Mouse (Mus musculus) erythroid progenitor cell, adult 5-6 weeks (primary cell): Measurements from ENCODE around the gene Sirt6. TPM values are rescaled to one million over a fixed set of nuclear protein-coding genes. Genes with fewer than 3 reads are reported as not detected.
"Not testable (repeated sequence)": the region's sequence is repeated elsewhere in the genome, so short reads cannot be mapped to it uniquely, and the experiment has no call there.

Experiments
- ATAC-seq: replicated peaks from 2 replicates; pipeline ENCODE4 v1.8.0; 2016; ENCODE audit warnings: moderate number of reproducible peaks, mild to moderate bottlenecking, moderate TSS enrichment, inconsistent platforms; ENCODE audit not compliant: poor library complexity, low FRiP score, severe bottlenecking
- total RNA-seq, 2 experiments: library from RNA; stranded (forward) in 1 of 2; stranded (reverse) in 1 of 2; fragments of 150-400 nt in 1 of 2; fragments of 186-747, 209-891 nt in 1 of 2; gene quantifications; 2 replicates each; pipeline versions ENCODE4 v1.2.3 to v1.2.4; 2015 to 2017; ENCODE audit warnings: low replicate concordance in 2 of 2

The Sirt6 gene
- total RNA-seq (2015; ENCODE audit: low replicate concordance) (5.4 and 7.2 TPM in 2 replicates), total RNA-seq (2017; ENCODE audit: low replicate concordance) (0.23 and 1.3 TPM in 2 replicates)

- peak; percentile 95 for ATAC-seq
Measured at GRCm38 (mm10) chr10:81626994-81627835, at the start of gene Sirt6. Gene Sirt6, minus strand, starts transcription at chr10:81627797.

GRCm38 (mm10) chr10:81656174-81656573 lies 28.6 kb upstream of the Sirt6 start:
- ATAC-seq = no peak

- no peak for ATAC-seq
Measured at GRCm38 (mm10) chr10:81655178-81655577, 27.6 kb upstream of the Sirt6 start.

- peak; percentile 100 for ATAC-seq
Measured at GRCm38 (mm10) chr10:81648803-81649775, 21.5 kb upstream of the Sirt6 start, which contains the start of gene Gm10778. Gene Gm10778, plus strand, starts transcription at chr10:81649059.

GRCm38 (mm10) chr10:81646015-81646555 lies 18.5 kb upstream of the Sirt6 start:
- ATAC-seq = no peak

GRCm38 (mm10) chr10:81645391-81645790 lies 17.8 kb upstream of the Sirt6 start:
- no peak for ATAC-seq

- ATAC-seq = no peak
Measured at GRCm38 (mm10) chr10:81644716-81645115, 17.1 kb upstream of the Sirt6 start.

- ATAC-seq = no peak
Measured at GRCm38 (mm10) chr10:81644162-81644561, 16.6 kb upstream of the Sirt6 start.

- peak; percentile 86 for ATAC-seq
Measured at GRCm38 (mm10) chr10:81643449-81644055, 16.0 kb upstream of the Sirt6 start.

GRCm38 (mm10) chr10:81642648-81643448 lies 15.3 kb upstream of the Sirt6 start:
- ATAC-seq = no peak

- no peak for ATAC-seq
Measured at GRCm38 (mm10) chr10:81641978-81642647, 14.5 kb upstream of the Sirt6 start.

- ATAC-seq = no peak
Measured at GRCm38 (mm10) chr10:81641566-81641965, 14.0 kb upstream of the Sirt6 start.

GRCm38 (mm10) chr10:81640825-81641224 lies 13.2 kb upstream of the Sirt6 start:
- not testable (repeated sequence) for ATAC-seq

GRCm38 (mm10) chr10:81638101-81638500 lies 10.5 kb upstream of the Sirt6 start:
- ATAC-seq = no peak

- no peak for ATAC-seq
Measured at GRCm38 (mm10) chr10:81636338-81636737, 8.7 kb upstream of the Sirt6 start.

- peak; percentile 92 for ATAC-seq
Measured at GRCm38 (mm10) chr10:81633253-81634099, 5.9 kb upstream of the Sirt6 start.

GRCm38 (mm10) chr10:81628390-81628789 lies 793 bp upstream of the Sirt6 start, which contains the start of gene Ankrd24:
Gene Ankrd24, plus strand, starts transcription at chr10:81628540.
- ATAC-seq = no peak
